Mouse (Mus musculus): Measurements from ENCODE around the gene Treml2. TPM values are rescaled to one million over a fixed set of nuclear protein-coding genes. Genes with fewer than 3 reads are reported as not detected.
"Not testable (repeated sequence)": the region's sequence is repeated elsewhere in the genome, so short reads cannot be mapped to it uniquely, and the experiment has no call there.

Gene Treml2
- polyA plus RNA-seq, 1 experiment from 2014 or later, result 0.10 TPM

DNA sequence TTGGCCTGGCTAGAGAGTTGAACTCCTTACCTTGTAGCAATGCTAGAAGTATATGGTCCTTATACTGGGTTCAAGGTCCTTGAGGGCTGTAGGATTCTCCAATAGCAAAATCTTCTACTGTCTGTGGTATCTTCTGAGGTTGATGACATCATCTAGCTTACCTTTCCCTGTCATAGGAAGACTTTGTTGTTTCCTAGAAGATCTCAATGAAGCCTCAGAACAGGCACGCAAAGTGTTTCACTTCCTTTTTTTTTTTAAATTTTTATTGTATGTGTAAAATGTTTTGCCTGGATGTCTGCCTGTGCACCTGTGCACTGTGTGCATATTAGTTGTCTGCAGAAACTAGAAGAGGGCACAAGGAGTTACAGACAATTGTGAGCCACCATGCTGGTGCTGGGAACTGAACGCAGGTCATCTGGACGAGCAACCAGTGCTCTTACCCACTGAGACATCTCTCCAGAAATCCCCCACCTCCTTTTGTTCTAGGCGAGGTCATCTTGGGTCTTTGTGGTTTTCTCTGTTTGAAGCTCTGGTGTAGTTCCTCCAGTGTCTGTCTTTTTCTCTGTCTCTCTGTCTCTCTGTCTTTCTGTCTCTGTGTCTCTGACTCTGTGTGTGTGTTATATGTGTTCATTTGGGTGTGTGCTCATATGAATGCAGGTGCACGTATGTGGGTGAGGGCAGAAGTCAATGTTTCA, 5.7 kb upstream of the Treml2 start:
- no peaks in the 10 kb centered on the region for H3K4me1 ChIP-seq (replicated peaks)
- 83% methylated on average over 5 of the region's 5 CpGs for WGBS
- ATAC-seq (ENCODE audit: insufficient number of reproducible peaks, insufficient read depth, low FRiP score, low TSS enrichment, low read depth), result no peak
- H3K36me3 ChIP-seq, result no peaks in the 10 kb centered on the region
- no peaks in the 10 kb centered on the region for H3K9me3 ChIP-seq
- H3K4me2 ChIP-seq, result no peak overlapping the region
- H3K4me3 ChIP-seq (replicated peaks), result no peak overlapping the region
- H3K9ac ChIP-seq (replicated peaks), result no peak overlapping the region
- no peaks in the 10 kb centered on the region for H3K27me3 ChIP-seq
- H3K27ac ChIP-seq, result no peak overlapping the region

- H3K36me3 ChIP-seq, result no peaks in the 10 kb centered on the region
- 46% methylated on average over 6 of the region's 7 CpGs for WGBS
- H3K9me3 ChIP-seq, result no peaks in the 10 kb centered on the region
- H3K4me3 ChIP-seq (replicated peaks), result no peak overlapping the region
- no peak for ATAC-seq (ENCODE audit: insufficient number of reproducible peaks, insufficient read depth, low FRiP score, low TSS enrichment, low read depth)
- H3K27me3 ChIP-seq, result no peaks in the 10 kb centered on the region; the same call in 1 of the 2 replicates
- no peak overlapping the region for H3K9ac ChIP-seq (replicated peaks)
- no peak overlapping the region for H3K4me2 ChIP-seq
- H3K4me1 ChIP-seq (replicated peaks), result no peaks in the 10 kb centered on the region; the same call in 1 of the 2 replicates
- no peak overlapping the region for H3K27ac ChIP-seq
Observed at GRCm38 (mm10) chr17:48299756-48300155, 458 bp downstream of the Treml2 start.

- no peak overlapping the region for H3K27ac ChIP-seq
Observed at GRCm38 (mm10) chr17:48300199-48300598, 901 bp downstream of the Treml2 start.

DNA sequence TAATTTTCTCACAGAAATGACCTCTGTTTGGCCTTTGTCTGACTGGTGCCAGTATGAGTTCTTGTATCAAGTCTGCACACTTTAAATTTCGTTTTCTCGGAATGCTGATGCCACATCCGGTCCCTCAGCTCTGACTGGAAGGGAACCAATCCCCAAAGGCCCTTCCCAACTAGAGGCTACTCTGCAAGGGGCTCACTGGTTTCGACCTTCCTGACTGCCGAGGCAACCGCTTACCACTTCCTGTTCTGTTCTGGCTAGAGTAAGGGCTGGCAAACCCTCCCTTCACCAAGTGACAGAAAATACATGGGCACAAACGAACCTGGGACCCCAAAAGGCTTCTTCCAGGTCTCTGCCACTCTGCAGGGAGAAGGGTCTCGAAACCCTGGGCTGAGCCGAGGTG, 1.6 kb downstream of the Treml2 start:
- Histone ChIP-seq H3K27ac (no peak overlapping the region), H3K27me3 (no peaks in the 10 kb centered on the region; the same call in 1 of the 2 replicates), H3K4me3 (replicated peaks) (no peak overlapping the region), H3K36me3 (no peaks in the 10 kb centered on the region), H3K9me3 (no peaks in the 10 kb centered on the region), H3K9ac (replicated peaks) (no peak overlapping the region), H3K4me1 (replicated peaks) (no peaks in the 10 kb centered on the region; the same call in 1 of the 2 replicates), H3K4me2 (no peak overlapping the region)
- 76% methylated on average over 9 of the region's 9 CpGs for WGBS
- no peak for ATAC-seq (ENCODE audit: insufficient number of reproducible peaks, insufficient read depth, low FRiP score, low TSS enrichment, low read depth)

More at GRCm38 (mm10) chr17:48300199-48300598, 901 bp downstream of the Treml2 start:
- Histone ChIP-seq H3K27me3 (no peaks in the 10 kb centered on the region; the same call in 1 of the 2 replicates), H3K4me2 (no peak overlapping the region), H3K4me3 (replicated peaks) (no peak overlapping the region), H3K36me3 (no peaks in the 10 kb centered on the region), H3K9ac (replicated peaks) (no peak overlapping the region), H3K4me1 (replicated peaks) (no peaks in the 10 kb centered on the region; the same call in 1 of the 2 replicates), H3K9me3 (no peaks in the 10 kb centered on the region)
- no peak for ATAC-seq (ENCODE audit: insufficient number of reproducible peaks, insufficient read depth, low FRiP score, low TSS enrichment, low read depth)
- 62% methylated on average over 7 of the region's 7 CpGs for WGBS

DNA sequence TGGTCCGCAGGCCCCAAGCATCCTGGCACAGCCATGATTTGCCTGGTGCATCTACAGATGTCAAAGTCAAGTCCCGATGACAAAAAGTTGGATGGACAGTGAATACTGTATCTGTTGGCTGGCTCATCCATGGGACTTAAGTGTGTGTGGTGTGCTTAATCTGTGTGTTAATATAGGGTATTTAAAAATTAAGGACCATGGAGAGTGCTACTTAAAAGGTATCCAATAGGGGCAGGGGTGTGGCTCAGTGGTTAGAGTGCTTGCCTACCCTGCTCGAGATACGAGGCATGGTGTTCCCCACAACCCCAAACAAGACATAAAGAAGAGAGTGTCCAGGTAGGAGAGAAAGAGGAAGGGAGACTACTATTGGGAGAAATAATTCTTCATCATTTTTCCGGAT, 2.5 kb downstream of the Treml2 start:
- Histone ChIP-seq H3K36me3 (no peaks in the 10 kb centered on the region), H3K4me3 (replicated peaks) (no peak overlapping the region), H3K4me1 (replicated peaks) (no peaks in the 10 kb centered on the region; the same call in 1 of the 2 replicates), H3K9me3 (no peaks in the 10 kb centered on the region), H3K9ac (replicated peaks) (no peak overlapping the region), H3K27me3 (no peaks in the 10 kb centered on the region; the same call in 1 of the 2 replicates), H3K4me2 (no peak overlapping the region), H3K27ac (no peak overlapping the region)
- WGBS, result 85% methylated on average over 5 of the region's 5 CpGs
- no peak for ATAC-seq (ENCODE audit: insufficient number of reproducible peaks, insufficient read depth, low FRiP score, low TSS enrichment, low read depth)

DNA sequence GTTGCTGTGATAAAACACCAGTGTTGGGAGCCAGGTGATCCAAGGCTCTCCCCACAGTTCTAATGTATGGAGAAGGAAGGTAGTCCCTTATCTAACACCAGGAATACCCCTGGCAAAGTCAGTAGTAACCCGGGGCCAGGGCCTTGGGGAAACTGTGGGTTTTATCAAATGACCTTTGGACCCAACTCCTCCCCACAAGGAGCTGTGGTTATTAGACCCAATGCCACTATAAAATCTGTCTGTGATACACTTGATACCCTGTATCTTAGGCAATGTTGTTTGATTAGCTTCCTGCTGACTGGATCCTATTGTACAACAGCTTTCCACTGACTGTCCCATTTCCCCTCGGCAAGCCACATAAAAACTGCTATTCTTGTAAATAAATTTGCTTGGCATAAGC, 12.8 kb downstream of the Treml2 start:
- Histone ChIP-seq H3K9me3 (no peaks in the 10 kb centered on the region), H3K27me3 (no peaks in the 10 kb centered on the region), H3K27ac (no peak overlapping the region), H3K36me3 (no peaks in the 10 kb centered on the region), H3K4me3 (replicated peaks) (no peak overlapping the region), H3K9ac (replicated peaks) (no peak overlapping the region), H3K4me1 (replicated peaks) (no peaks in the 10 kb centered on the region), H3K4me2 (no peak overlapping the region)
- no peak for ATAC-seq (ENCODE audit: insufficient number of reproducible peaks, insufficient read depth, low FRiP score, low TSS enrichment, low read depth)
- WGBS, result 74% methylated on average over 2 of the region's 2 CpGs

- not testable (repeated sequence) for H3K27ac ChIP-seq; H3K9ac ChIP-seq (replicated peaks); H3K36me3 ChIP-seq; H3K4me1 ChIP-seq (replicated peaks); H3K9me3 ChIP-seq; H3K4me2 ChIP-seq; ATAC-seq (ENCODE audit: insufficient number of reproducible peaks, insufficient read depth, low FRiP score, low TSS enrichment, low read depth); H3K27me3 ChIP-seq; H3K4me3 ChIP-seq (replicated peaks)
- 88% methylated on average over 3 of the region's 3 CpGs for WGBS
Observed at GRCm38 (mm10) chr17:48315905-48316579, 16.7 kb downstream of the Treml2 start, which contains the start of gene B430306N03Rik. B430306N03Rik (plus strand) TSS chr17:48316141.

GRCm38 (mm10) chr17:48318686-48319085, 19.4 kb downstream of the Treml2 start:
- no peaks in the 10 kb centered on the region for H3K4me1 ChIP-seq (replicated peaks)
- ATAC-seq (ENCODE audit: insufficient number of reproducible peaks, insufficient read depth, low FRiP score, low TSS enrichment, low read depth), result no peak
- no peak overlapping the region for H3K27ac ChIP-seq
- H3K27me3 ChIP-seq, result no peaks in the 10 kb centered on the region
- H3K36me3 ChIP-seq, result no peaks in the 10 kb centered on the region
- no peak overlapping the region for H3K4me3 ChIP-seq (replicated peaks)
- H3K4me2 ChIP-seq, result no peak overlapping the region
- no peaks in the 10 kb centered on the region for H3K9me3 ChIP-seq
- WGBS, result 87% methylated on average over 1 of the region's 1 CpGs
- H3K9ac ChIP-seq (replicated peaks), result no peak overlapping the region

DNA sequence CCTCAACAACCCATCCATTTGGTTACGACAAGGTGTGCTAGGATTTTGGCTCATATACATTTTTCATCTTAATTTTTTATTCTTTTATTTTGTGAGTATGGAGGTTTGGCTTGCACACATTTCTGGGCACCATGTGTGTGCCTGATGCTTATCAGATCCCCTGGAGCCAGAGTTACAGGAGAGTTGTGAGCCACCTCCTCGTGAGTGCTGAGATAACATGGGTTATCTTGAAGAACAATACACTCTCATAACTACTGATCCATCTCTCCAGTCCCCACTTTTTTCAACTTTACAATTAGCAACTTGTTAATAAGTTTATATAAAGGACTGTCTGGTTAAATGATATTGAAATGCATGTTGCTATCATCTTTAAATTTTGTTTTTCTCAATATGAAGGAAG, 22.0 kb downstream of the Treml2 start:
- no peak overlapping the region for H3K4me2 ChIP-seq
- no peak overlapping the region for H3K9ac ChIP-seq (replicated peaks)
- H3K27ac ChIP-seq, result no peak overlapping the region
- H3K4me1 ChIP-seq (replicated peaks), result no peaks in the 10 kb centered on the region
- H3K27me3 ChIP-seq, result no peaks in the 10 kb centered on the region
- no peaks in the 10 kb centered on the region for H3K9me3 ChIP-seq
- 85% methylated on average over 2 of the region's 2 CpGs for WGBS
- no peak overlapping the region for H3K4me3 ChIP-seq (replicated peaks)
- ATAC-seq (ENCODE audit: insufficient number of reproducible peaks, insufficient read depth, low FRiP score, low TSS enrichment, low read depth), result no peak
- no peaks in the 10 kb centered on the region for H3K36me3 ChIP-seq

DNA sequence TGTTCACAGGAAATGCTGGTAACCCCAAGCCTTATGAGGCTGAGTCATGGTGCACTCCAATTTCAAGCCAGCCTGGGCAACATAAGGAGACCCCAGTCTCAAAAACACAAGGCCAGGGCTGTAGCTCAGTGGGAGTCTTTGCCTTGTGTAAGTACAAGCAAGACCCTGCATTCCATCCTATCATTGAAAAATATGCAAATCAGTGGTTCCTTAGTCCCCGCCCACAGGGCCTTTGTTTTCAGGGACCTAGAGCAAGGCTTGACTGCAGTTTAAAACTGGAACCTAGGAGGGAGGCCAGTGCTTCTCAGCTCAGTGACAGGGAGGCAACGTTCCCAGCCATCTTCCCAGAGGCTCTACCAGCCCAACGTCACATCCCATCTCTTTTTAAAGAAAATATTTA, 23.9 kb downstream of the Treml2 start:
- H3K9me3 ChIP-seq, result no peaks in the 10 kb centered on the region
- no peak overlapping the region for H3K4me3 ChIP-seq (replicated peaks)
- H3K9ac ChIP-seq (replicated peaks), result no peak overlapping the region
- 76% methylated on average over 3 of the region's 3 CpGs for WGBS
- no peak overlapping the region for H3K27ac ChIP-seq
- H3K36me3 ChIP-seq, result no peaks in the 10 kb centered on the region
- ATAC-seq (ENCODE audit: insufficient number of reproducible peaks, insufficient read depth, low FRiP score, low TSS enrichment, low read depth), result no peak
- H3K27me3 ChIP-seq, result no peaks in the 10 kb centered on the region
- no peaks in the 10 kb centered on the region for H3K4me1 ChIP-seq (replicated peaks)
- H3K4me2 ChIP-seq, result no peak overlapping the region

GRCm38 (mm10) chr17:48324258-48324657, 25.0 kb downstream of the Treml2 start:
- Histone ChIP-seq H3K27me3 (no peaks in the 10 kb centered on the region), H3K9me3 (no peaks in the 10 kb centered on the region), H3K36me3 (no peaks in the 10 kb centered on the region), H3K4me2 (no peak overlapping the region), H3K4me1 (replicated peaks) (no peaks in the 10 kb centered on the region), H3K9ac (replicated peaks) (no peak overlapping the region), H3K4me3 (replicated peaks) (no peak overlapping the region), H3K27ac (no peak overlapping the region)
- ATAC-seq (ENCODE audit: insufficient number of reproducible peaks, insufficient read depth, low FRiP score, low TSS enrichment, low read depth), result no peak
- WGBS, result 91% methylated on average over 5 of the region's 5 CpGs
